Mouse (Mus musculus): ENCODE results near the gene 4930470P17Rik.
"Not testable (repeated sequence)": the region's sequence is repeated elsewhere in the genome, so short reads cannot be mapped to it uniquely, and the experiment has no call there.

4930470P17Rik gene

GRCm38 (mm10) chr2:170601917-170602316 is at the start of gene 4930470P17Rik:
4930470P17Rik (minus strand) TSS chr2:170602017.
- no peak for DNase-seq (ENCODE audit: low spot score)

GRCm38 (mm10) chr2:170651483-170651882 is 49.7 kb upstream of the 4930470P17Rik start:
- DNase-seq (ENCODE audit: low spot score), result no peak

GRCm38 (mm10) chr2:170648542-170648941 is 46.7 kb upstream of the 4930470P17Rik start:
- DNase-seq (ENCODE audit: low spot score), result no peak

GRCm38 (mm10) chr2:170646201-170646600 is 44.4 kb upstream of the 4930470P17Rik start:
- DNase-seq (ENCODE audit: low spot score), result no peak

GRCm38 (mm10) chr2:170642338-170642806 is 40.6 kb upstream of the 4930470P17Rik start:
- DNase-seq (ENCODE audit: low spot score), result no peak

- no peak for DNase-seq (ENCODE audit: low spot score)
Measured at GRCm38 (mm10) chr2:170640281-170640680, 38.5 kb upstream of the 4930470P17Rik start.

- no peak for DNase-seq (ENCODE audit: low spot score)
Measured at GRCm38 (mm10) chr2:170638746-170639145, 36.9 kb upstream of the 4930470P17Rik start.

- no peak for DNase-seq (ENCODE audit: low spot score)
Measured at GRCm38 (mm10) chr2:170632998-170633622, 31.3 kb upstream of the 4930470P17Rik start.

- no peak for DNase-seq (ENCODE audit: low spot score)
Measured at GRCm38 (mm10) chr2:170632386-170632785, 30.6 kb upstream of the 4930470P17Rik start.

GRCm38 (mm10) chr2:170631375-170631774 is 29.6 kb upstream of the 4930470P17Rik start:
- no peak for DNase-seq (ENCODE audit: low spot score)

- no peak for DNase-seq (ENCODE audit: low spot score)
Measured at GRCm38 (mm10) chr2:170630553-170630952, 28.7 kb upstream of the 4930470P17Rik start.

- DNase-seq (ENCODE audit: low spot score), result not testable (repeated sequence)
Measured at GRCm38 (mm10) chr2:170627991-170628390, 26.2 kb upstream of the 4930470P17Rik start.

- DNase-seq (ENCODE audit: low spot score), result not testable (repeated sequence)
Measured at GRCm38 (mm10) chr2:170624201-170624880, 22.5 kb upstream of the 4930470P17Rik start.

GRCm38 (mm10) chr2:170622985-170623384 is 21.2 kb upstream of the 4930470P17Rik start:
- DNase-seq (ENCODE audit: low spot score), result no peak

- DNase-seq (ENCODE audit: low spot score), result no peak
Measured at GRCm38 (mm10) chr2:170618862-170619492, 17.2 kb upstream of the 4930470P17Rik start.

- DNase-seq (ENCODE audit: low spot score), result not testable (repeated sequence)
Measured at GRCm38 (mm10) chr2:170611794-170612193, 10.0 kb upstream of the 4930470P17Rik start.

- no peak for DNase-seq (ENCODE audit: low spot score)
Measured at GRCm38 (mm10) chr2:170601171-170601570, 646 bp downstream of the 4930470P17Rik start.

- no peak for DNase-seq (ENCODE audit: low spot score)
Measured at GRCm38 (mm10) chr2:170597586-170597985, 4.2 kb downstream of the 4930470P17Rik start.

GRCm38 (mm10) chr2:170596726-170597125 is 5.1 kb downstream of the 4930470P17Rik start:
- peak; percentile 6 for DNase-seq (ENCODE audit: low spot score)

- no peak for DNase-seq (ENCODE audit: low spot score)
Measured at GRCm38 (mm10) chr2:170592161-170592560, 9.7 kb downstream of the 4930470P17Rik start.

- DNase-seq (ENCODE audit: low spot score), result no peak
Measured at GRCm38 (mm10) chr2:170588369-170588900, 13.4 kb downstream of the 4930470P17Rik start.

GRCm38 (mm10) chr2:170584678-170585077 is 17.1 kb downstream of the 4930470P17Rik start:
- DNase-seq (ENCODE audit: low spot score), result no peak

- DNase-seq (ENCODE audit: low spot score), result no peak
Measured at GRCm38 (mm10) chr2:170579551-170579950, 22.3 kb downstream of the 4930470P17Rik start.
